Comparison of ENCODE assay signal across 8 mouse cellular contexts in the genomic region with DNA sequence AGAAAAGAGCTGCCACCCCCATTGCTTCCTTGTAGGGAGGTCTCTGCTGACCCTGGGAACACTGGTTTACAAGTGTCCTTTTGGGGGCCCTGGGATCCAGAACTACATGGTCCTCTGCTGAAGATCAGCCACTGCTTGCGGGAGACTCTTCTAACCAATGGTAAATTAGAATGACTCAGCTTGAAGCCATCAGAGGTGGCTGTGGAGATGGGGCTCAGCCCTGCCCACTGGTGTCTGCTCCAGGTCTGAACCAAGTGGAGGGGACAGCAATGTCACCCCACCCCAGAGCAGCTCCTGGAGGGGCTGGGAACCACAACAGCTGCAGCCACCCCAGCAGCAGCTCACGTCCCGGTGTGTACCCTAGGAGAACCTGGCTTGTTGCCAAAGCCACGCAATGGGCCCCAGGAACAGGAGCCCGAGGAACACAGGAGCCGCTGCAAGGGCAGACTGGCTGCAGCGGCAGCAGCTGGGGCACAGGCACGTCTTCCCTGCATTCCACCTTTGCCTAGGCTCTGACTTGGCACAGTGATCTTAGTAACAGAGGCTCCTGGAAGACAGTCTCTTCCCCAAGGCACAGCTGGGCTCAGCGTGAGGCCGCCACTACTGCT. TPM values are rescaled to one million over a fixed set of nuclear protein-coding genes. Genes with fewer than 3 reads are reported as not detected.
DNase-seq lines count a peak whose midpoint lies in the region; ATAC-seq and TF ChIP-seq lines count a peak whose summit lies in the region.

No protein-coding gene starts in this region.

- H3K4me1 ChIP-seq in forebrain, embryonic 13.5 days, result peaks cover 10% of the 10 kb centered on the region
- H3K4me1 ChIP-seq in forebrain, postnatal 0 days (ENCODE audit: insufficient read depth), result no peaks in the 10 kb centered on the region
- H3K4me1 ChIP-seq in lung, embryonic 16.5 days (replicated peaks; ENCODE audit: control insufficient read depth, insufficient read depth, low read length), result peaks cover 7% of the 10 kb centered on the region
- H3K4me1 ChIP-seq in embryonic facial prominence, embryonic 15.5 days, result peaks cover 36% of the 10 kb centered on the region
- H3K4me1 ChIP-seq in neural tube, embryonic 13.5 days (replicated peaks), result peaks cover 22% of the 10 kb centered on the region

- H3K27ac ChIP-seq in forebrain, embryonic 13.5 days, result no peak overlapping the region
- H3K27ac ChIP-seq in forebrain, postnatal 0 days (ENCODE audit: low read depth, low read length), result no peak overlapping the region
- H3K27ac ChIP-seq in lung, embryonic 16.5 days (ENCODE audit: low read length), result no peak overlapping the region
- peak overlapping the region; percentile 71 for H3K27ac ChIP-seq in embryonic facial prominence, embryonic 15.5 days (replicated peaks)
- no peak overlapping the region for H3K27ac ChIP-seq in neural tube, embryonic 13.5 days (replicated peaks)

- H3K4me3 ChIP-seq in forebrain, embryonic 13.5 days, result no peak overlapping the region
- H3K4me3 ChIP-seq in forebrain, postnatal 0 days (ENCODE audit: low read depth, low read length), result no peak overlapping the region
- no peak overlapping the region for H3K4me3 ChIP-seq in lung, embryonic 16.5 days (ENCODE audit: low read length)
- H3K4me3 ChIP-seq in embryonic facial prominence, embryonic 15.5 days (replicated peaks), result no peak overlapping the region
- H3K4me3 ChIP-seq in neural tube, embryonic 13.5 days, result no peak overlapping the region

- no peak for DNase-seq in forebrain, postnatal 0 days
- no peak for DNase-seq in lung, postnatal 25 days (ENCODE audit: low spot score)
- no peak for DNase-seq in ovary, postnatal 10 days (ENCODE audit: low spot score)
- DNase-seq in embryo, embryonic 9.5 days (ENCODE audit: extremely low spot score), result no peak

- H3K4me2 ChIP-seq in forebrain, embryonic 13.5 days, result peak overlapping the region; percentile 8; the same call in 1 of the 2 replicates
- no peak overlapping the region for H3K4me2 ChIP-seq in forebrain, postnatal 0 days (ENCODE audit: low read depth)
- H3K4me2 ChIP-seq in lung, embryonic 16.5 days (ENCODE audit: low read depth, low read length), result no peak overlapping the region; the same call in 1 of the 2 replicates
- H3K4me2 ChIP-seq in embryonic facial prominence, embryonic 15.5 days (replicated peaks), result peak overlapping the region; percentile 17; the same call in 1 of the 2 replicates
- 0 out of 2 replicates have a peak overlapping the region, but pooled peaks have one; percentile 16 for H3K4me2 ChIP-seq in neural tube, embryonic 13.5 days

- no peaks in the 10 kb centered on the region for H3K27me3 ChIP-seq in forebrain, embryonic 13.5 days
- no peaks in the 10 kb centered on the region for H3K27me3 ChIP-seq in forebrain, postnatal 0 days (ENCODE audit: insufficient read depth, low read length)
- H3K27me3 ChIP-seq in lung, embryonic 16.5 days (ENCODE audit: control insufficient read depth, insufficient read depth, low read depth, low read length), result no peaks in the 10 kb centered on the region
- H3K27me3 ChIP-seq in embryonic facial prominence, embryonic 15.5 days, result no peaks in the 10 kb centered on the region
- H3K27me3 ChIP-seq in neural tube, embryonic 13.5 days, result no peaks in the 10 kb centered on the region

- H3K9me3 ChIP-seq in forebrain, embryonic 13.5 days (replicated peaks), result no peaks in the 10 kb centered on the region
- no peaks in the 10 kb centered on the region for H3K9me3 ChIP-seq in forebrain, postnatal 0 days (ENCODE audit: low read length)
- no peaks in the 10 kb centered on the region for H3K9me3 ChIP-seq in lung, embryonic 16.5 days (ENCODE audit: control insufficient read depth, low read length)
- no peaks in the 10 kb centered on the region for H3K9me3 ChIP-seq in embryonic facial prominence, embryonic 15.5 days (replicated peaks)
- H3K9me3 ChIP-seq in neural tube, embryonic 13.5 days, result no peaks in the 10 kb centered on the region

- 0 out of 2 replicates have a peak overlapping the region, but pooled peaks have one; percentile 6 for H3K9ac ChIP-seq in forebrain, embryonic 13.5 days
- no peak overlapping the region for H3K9ac ChIP-seq in forebrain, postnatal 0 days
- no peak overlapping the region for H3K9ac ChIP-seq in lung, embryonic 16.5 days (ENCODE audit: low read length)
- H3K9ac ChIP-seq in embryonic facial prominence, embryonic 15.5 days, result no peak overlapping the region
- H3K9ac ChIP-seq in neural tube, embryonic 13.5 days, result peak overlapping the region; percentile 26; the same call in 1 of the 2 replicates

- 13% methylated on average over 10 of the region's 10 CpGs for WGBS in forebrain, embryonic 13.5 days
- WGBS in forebrain, postnatal 0 days, result 21% methylated on average over 10 of the region's 10 CpGs
- 12% methylated on average over 10 of the region's 10 CpGs for WGBS in lung, embryonic 16.5 days
- 14% methylated on average over 10 of the region's 10 CpGs for WGBS in embryonic facial prominence, embryonic 15.5 days
- WGBS in neural tube, embryonic 13.5 days, result 22% methylated on average over 10 of the region's 10 CpGs

- TF ChIP-seq CTCF in forebrain, postnatal 0 days (IDR thresholded peaks at IDR 0.05; ENCODE audit: low read depth), result no peak

- H3K36me3 ChIP-seq in forebrain, embryonic 13.5 days (ENCODE audit: poor library complexity, severe bottlenecking), result no peaks in the 10 kb centered on the region
- H3K36me3 ChIP-seq in forebrain, postnatal 0 days (ENCODE audit: insufficient read depth), result no peaks in the 10 kb centered on the region
- no peaks in the 10 kb centered on the region for H3K36me3 ChIP-seq in lung, embryonic 16.5 days (ENCODE audit: control insufficient read depth, insufficient read depth, low read length)
- no peaks in the 10 kb centered on the region for H3K36me3 ChIP-seq in embryonic facial prominence, embryonic 15.5 days
- no peaks in the 10 kb centered on the region for H3K36me3 ChIP-seq in neural tube, embryonic 13.5 days

- no peak for ATAC-seq in forebrain, embryonic 13.5 days
- ATAC-seq in forebrain, postnatal 0 days, result no peak
- peak; percentile 32; the same call in 1 of the 2 replicates for ATAC-seq in lung, embryonic 16.5 days (ENCODE audit: low read depth)
- peak; percentile 35; the same call in 1 of the 2 replicates for ATAC-seq in embryonic facial prominence, embryonic 15.5 days (ENCODE audit: insufficient number of reproducible peaks, low FRiP score, low TSS enrichment, low read depth)
- no peak for ATAC-seq in neural tube, embryonic 13.5 days (ENCODE audit: low read depth)

RNA-seq across cellular contexts. Expression of a gene that starts 35.6 kb away (rescaled TPM):
- 28.1 and 30.6 TPM in 2 replicates for polyA plus RNA-seq in forebrain, embryonic 13.5 days (2015; fragmentation: Nextera tagmentation; extraction: Ambion mirVana)
- total RNA-seq in forebrain, postnatal 0 days (2014; rRNA removed), result 58.1 and 99.4 TPM in 2 replicates
- polyA plus RNA-seq in forebrain, postnatal 0 days (2015; fragmentation: Nextera tagmentation; extraction: Ambion mirVana), result 64.7 and 67.9 TPM in 2 replicates
- polyA plus RNA-seq in lung, embryonic 16.5 days (2015; fragmentation: Nextera tagmentation; extraction: Ambion mirVana), result 10.4 and 10.7 TPM in 2 replicates
- polyA plus RNA-seq in embryonic facial prominence, embryonic 15.5 days (2015; fragmentation: Nextera tagmentation; extraction: Ambion mirVana), result 31.0 and 31.9 TPM in 2 replicates
- polyA plus RNA-seq in neural tube, embryonic 13.5 days (2015; fragmentation: Nextera tagmentation; extraction: Ambion mirVana), result 38.7 and 38.9 TPM in 2 replicates

RNA-seq across cellular contexts. Expression of a gene that starts 42.6 kb away (rescaled TPM):
- 44.3 and 50.6 TPM in 2 replicates for polyA plus RNA-seq in forebrain, embryonic 13.5 days (2015; fragmentation: Nextera tagmentation; extraction: Ambion mirVana)
- 46.1 and 51.4 TPM in 2 replicates for total RNA-seq in forebrain, postnatal 0 days (2014; rRNA removed)
- polyA plus RNA-seq in forebrain, postnatal 0 days (2015; fragmentation: Nextera tagmentation; extraction: Ambion mirVana), result 40.1 and 40.3 TPM in 2 replicates
- 33.2 and 34.6 TPM in 2 replicates for polyA plus RNA-seq in lung, embryonic 16.5 days (2015; fragmentation: Nextera tagmentation; extraction: Ambion mirVana)
- 31.9 and 34.4 TPM in 2 replicates for polyA plus RNA-seq in embryonic facial prominence, embryonic 15.5 days (2015; fragmentation: Nextera tagmentation; extraction: Ambion mirVana)
- polyA plus RNA-seq in neural tube, embryonic 13.5 days (2015; fragmentation: Nextera tagmentation; extraction: Ambion mirVana), result 40.0 and 40.5 TPM in 2 replicates

Comparison
In these comparisons a context has a peak if more than half of its experiments do, and no peak if none do; other contexts are left out.
1. H3K4me2 ChIP-seq: peak in forebrain, embryonic 13.5 days (single experiment), embryonic facial prominence, embryonic 15.5 days (single experiment) and neural tube, embryonic 13.5 days (single experiment); none in forebrain, postnatal 0 days (single experiment) and lung, embryonic 16.5 days (single experiment).
2. H3K9ac ChIP-seq: peak in forebrain, embryonic 13.5 days (single experiment) and neural tube, embryonic 13.5 days (single experiment); none in forebrain, postnatal 0 days (single experiment), lung, embryonic 16.5 days (single experiment) and embryonic facial prominence, embryonic 15.5 days (single experiment).
3. ATAC-seq: peak in lung, embryonic 16.5 days (single experiment) and embryonic facial prominence, embryonic 15.5 days (single experiment); none in forebrain, embryonic 13.5 days (single experiment), forebrain, postnatal 0 days (single experiment) and neural tube, embryonic 13.5 days (single experiment).